Mouse (Mus musculus) bone marrow macrophage, adult 2 months (primary cell): Measurements from ENCODE around the gene Nol11.

Experiments
- CTCF ChIP-seq: IDR thresholded peaks from 2 replicates; pipeline ENCODE4 v1.5.1; 2012; ENCODE audit warnings: low read depth, mild to moderate bottlenecking, low read length, moderate library complexity
- POLR2A ChIP-seq: IDR thresholded peaks from 2 replicates; pipeline ENCODE4 v1.6.1; 2012; ENCODE audit warnings: mild to moderate bottlenecking, low read depth, low read length, borderline replicate concordance

GRCm38 (mm10) chr11:107138633-107139032 is 50.5 kb downstream of the Nol11 start:
- TF ChIP-seq CTCF (0 out of 2 replicates have a peak, but pooled peaks have one; percentile 22), POLR2A (no peak)
